Mouse (Mus musculus) CD8-positive naive resting alpha-beta T cell, adult 2 months (primary cell): ENCODE results near the gene Tex14.
"Not testable (repeated sequence)": the region's sequence is repeated elsewhere in the genome, so short reads cannot be mapped to it uniquely, and the experiment has no call there.

Source experiments
- DNase-seq, 2 experiments: peaks; one replicate each; pipeline ENCODE4 v3.0.0; 2022; ENCODE audit warnings: low read depth in 2 of 2, low spot score in 2 of 2

The Tex14 gene

GRCm38 (mm10) chr11:87404876-87405275, at the start of gene Tex14, which contains the start of gene Rad51c:
TSS of gene Tex14 (plus strand) at chr11:87405065.
TSS of gene Rad51c (minus strand) at chr11:87404954.
- DNase-seq = no peak

GRCm38 (mm10) chr11:87357317-87358300, 47.3 kb upstream of the Tex14 start:
- peak in 1 of 2 experiments; percentile 6 for DNase-seq

GRCm38 (mm10) chr11:87358331-87359261, 46.3 kb upstream of the Tex14 start, which contains the start of gene Ppm1e:
TSS of gene Ppm1e (minus strand) at chr11:87359023.
- DNase-seq = peak; percentile 8 to 35

GRCm38 (mm10) chr11:87359262-87359612, 45.6 kb upstream of the Tex14 start:
- DNase-seq = no peak

GRCm38 (mm10) chr11:87365120-87365519, 39.7 kb upstream of the Tex14 start:
- no peak for DNase-seq

GRCm38 (mm10) chr11:87367061-87367460, 37.8 kb upstream of the Tex14 start:
- no peak for DNase-seq

- no peak for DNase-seq
These were observed 36.8 kb upstream of the Tex14 start for GRCm38 (mm10) chr11:87367865-87368580.

- DNase-seq = no peak
These were observed 20.3 kb upstream of the Tex14 start for GRCm38 (mm10) chr11:87384551-87384950.

GRCm38 (mm10) chr11:87385676-87386075, 19.2 kb upstream of the Tex14 start:
- no peak for DNase-seq

- peak in 1 of 2 experiments; percentile 14 for DNase-seq
These were observed 11.0 kb upstream of the Tex14 start for GRCm38 (mm10) chr11:87393855-87394254.

GRCm38 (mm10) chr11:87398402-87398801, 6.5 kb upstream of the Tex14 start:
- no peak for DNase-seq

- peak; percentile 98 to 99 for DNase-seq
These were observed 583 bp upstream of the Tex14 start for GRCm38 (mm10) chr11:87404111-87404853.

- not testable (repeated sequence) for DNase-seq
These were observed 8.5 kb downstream of the Tex14 start for GRCm38 (mm10) chr11:87413412-87413811.

- no peak for DNase-seq
These were observed 11.3 kb downstream of the Tex14 start for GRCm38 (mm10) chr11:87416120-87416519.

- DNase-seq = no peak
These were observed 16.0 kb downstream of the Tex14 start for GRCm38 (mm10) chr11:87420861-87421260.

GRCm38 (mm10) chr11:87421760-87422201, 16.9 kb downstream of the Tex14 start:
- no peak for DNase-seq

GRCm38 (mm10) chr11:87422511-87423340, 17.9 kb downstream of the Tex14 start:
- DNase-seq = peak; percentile 84 to 85

GRCm38 (mm10) chr11:87423551-87424325, 18.9 kb downstream of the Tex14 start:
- DNase-seq = no peak
